Mouse (Mus musculus) heart, embryonic 15.5 days (tissue): ENCODE results near the gene 0610010K14Rik. TPM values are rescaled to one million over a fixed set of nuclear protein-coding genes. Genes with fewer than 3 reads are reported as not detected.

Experiments used
- ATAC-seq: fragments of 200-750 bp; cut with Nextera tagmentation; replicated peaks from 2 replicates; pipeline ENCODE4 v1.8.0; 2017; ENCODE audit warnings: low read depth, moderate TSS enrichment; ENCODE audit not compliant: insufficient number of reproducible peaks, insufficient read depth, low FRiP score
- H3K27ac ChIP-seq: fragments of 300-500 bp; sonication (generic); 2 replicates; pipeline ENCODE4 v1.5.1; 2015; ENCODE audit warnings: mild to moderate bottlenecking, inconsistent platforms
- H3K27me3 ChIP-seq: fragments of 300-500 bp; sonication (generic); 2 replicates; pipeline ENCODE4 v1.6.1; 2015; ENCODE audit warnings: inconsistent platforms
- H3K36me3 ChIP-seq: fragments of 300-500 bp; sonication (generic); 2 replicates; pipeline ENCODE4 v1.6.1; 2015; ENCODE audit warnings: mild to moderate bottlenecking, inconsistent platforms
- H3K4me1 ChIP-seq: fragments of 300-500 bp; sonication (generic); replicated peaks from 2 replicates; pipeline ENCODE4 v1.6.1; 2015; ENCODE audit warnings: inconsistent platforms
- H3K4me2 ChIP-seq: fragments of 300-500 bp; sonication (generic); 2 replicates; pipeline ENCODE4 v1.6.1; 2015; ENCODE audit warnings: inconsistent platforms, mild to moderate bottlenecking, moderate library complexity
- H3K4me3 ChIP-seq: fragments of 300-500 bp; sonication (generic); 2 replicates; pipeline ENCODE4 v1.5.1; 2015; ENCODE audit warnings: mild to moderate bottlenecking, inconsistent platforms
- H3K9ac ChIP-seq: fragments of 300-500 bp; sonication (generic); 2 replicates; pipeline ENCODE4 v1.6.1; 2015; ENCODE audit warnings: mild to moderate bottlenecking, inconsistent platforms
- H3K9me3 ChIP-seq: fragments of 300-500 bp; sonication (generic); replicated peaks from 2 replicates; pipeline ENCODE4 v1.6.1; 2016; ENCODE audit warnings: inconsistent platforms
- WGBS: fragments of 180-500 bp; shearing (Covaris S2); methylation state at CpG from one replicate; pipeline ENCODE4 v1.1.7; 2015; ENCODE audit warnings: mixed read lengths; 5-methylcytosine and 5-hydroxymethylcytosine counted together
- polyA plus RNA-seq: library from polyadenylated mRNA; unstranded; fragments of >200 nt; fragmentation: Nextera tagmentation; extraction: Ambion mirVana; gene quantifications from 2 replicates; pipeline ENCODE4 v1.2.1, GENCODE M21; 2015

0610010K14Rik gene
- polyA plus RNA-seq, 1 experiment from 2014 or later: 107 TPM

- peak overlapping the region; percentile 60 for H3K4me2 ChIP-seq
- WGBS: 21% methylated on average over 27 of the region's 27 CpGs
- H3K36me3 ChIP-seq: no peaks in the 10 kb centered on the region
- ATAC-seq: no peak
- peak overlapping the region; percentile 49 for H3K4me3 ChIP-seq
- no peaks in the 10 kb centered on the region for H3K9me3 ChIP-seq
- peak overlapping the region; percentile 20 for H3K9ac ChIP-seq
- H3K27ac ChIP-seq: peak overlapping the region; percentile 24
- H3K27me3 ChIP-seq: peaks cover 60% of the 10 kb centered on the region
- H3K4me1 ChIP-seq: peaks cover 56% of the 10 kb centered on the region
Measured at GRCm38 (mm10) chr11:70225798-70226601, 11.7 kb downstream of the 0610010K14Rik start.

- no peak for ATAC-seq
- Histone ChIP-seq H3K4me3 (no peak overlapping the region; the same call in 1 of the 2 replicates), H3K9ac (no peak overlapping the region), H3K27ac (peak overlapping the region; percentile 67), H3K9me3 (no peaks in the 10 kb centered on the region), H3K4me1 (peaks cover 47% of the 10 kb centered on the region), H3K4me2 (peak overlapping the region; percentile 42), H3K36me3 (no peaks in the 10 kb centered on the region), H3K27me3 (peaks cover 44% of the 10 kb centered on the region)
- 67% methylated on average over 9 of the region's 9 CpGs for WGBS
Measured at GRCm38 (mm10) chr11:70223724-70224123, 14.0 kb downstream of the 0610010K14Rik start.

- 13% methylated on average over 14 of the region's 14 CpGs for WGBS
- ATAC-seq: no peak
- H3K27ac ChIP-seq: peak overlapping the region; percentile 85
- H3K9ac ChIP-seq: peak overlapping the region; percentile 53
- peaks cover 32% of the 10 kb centered on the region for H3K4me1 ChIP-seq
- H3K36me3 ChIP-seq: no peaks in the 10 kb centered on the region
- H3K4me3 ChIP-seq: peak overlapping the region; percentile 63
- H3K4me2 ChIP-seq: peak overlapping the region; percentile 97
- H3K9me3 ChIP-seq: no peaks in the 10 kb centered on the region
- peaks cover 32% of the 10 kb centered on the region for H3K27me3 ChIP-seq
Measured at GRCm38 (mm10) chr11:70221603-70222500, 15.9 kb downstream of the 0610010K14Rik start.

DNA sequence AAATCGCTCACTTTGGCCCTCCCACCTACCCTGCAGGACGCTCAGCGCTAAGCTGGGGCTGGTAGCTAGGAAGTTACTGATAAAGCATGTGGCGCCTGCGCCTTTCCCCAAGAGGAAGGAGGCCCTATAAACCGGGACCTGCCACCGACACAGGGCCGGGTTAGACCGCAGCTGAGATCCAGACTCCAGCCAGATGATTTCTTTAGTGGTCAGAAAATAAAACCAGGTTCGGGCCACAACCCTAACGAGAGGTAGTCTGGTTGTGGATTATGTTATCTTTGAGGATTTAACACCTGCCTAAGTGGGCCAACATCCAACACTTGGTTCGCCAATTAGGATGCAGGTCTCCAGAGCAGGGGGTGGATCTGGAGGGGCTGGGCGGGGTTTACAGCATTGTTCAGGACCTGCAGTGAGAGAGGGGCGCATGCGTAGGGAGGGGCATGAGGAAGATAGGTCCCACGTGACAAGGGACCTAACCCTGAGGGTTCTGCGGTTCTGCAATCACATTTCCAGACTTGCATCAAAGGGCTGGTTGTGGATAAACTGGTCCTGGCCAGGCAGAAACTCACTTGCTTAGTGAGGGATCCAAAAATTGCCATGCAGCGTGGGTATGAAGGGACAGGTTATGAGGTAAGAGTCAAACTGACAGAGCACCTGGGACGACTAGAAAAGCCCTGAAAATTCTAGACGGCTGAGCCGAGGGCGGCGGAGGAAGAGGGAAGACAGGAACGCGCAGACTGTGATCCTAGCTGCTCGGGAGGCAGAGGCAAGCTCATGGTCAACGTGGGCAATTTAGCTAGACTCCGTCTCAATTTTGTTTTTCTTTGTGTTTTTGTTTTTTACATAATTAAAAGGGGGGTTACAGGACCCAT is 16.7 kb downstream of the 0610010K14Rik start, which contains the start of gene Slc16a13:
Gene Slc16a13 (minus strand): TSS at position 334 of the 872 bp plus-strand sequence.
- H3K4me1 ChIP-seq: peaks cover 24% of the 10 kb centered on the region
- under 1% methylated on average over 28 of the region's 28 CpGs for WGBS
- no peaks in the 10 kb centered on the region for H3K9me3 ChIP-seq
- peak; percentile 91 for ATAC-seq
- H3K27me3 ChIP-seq: peaks cover 32% of the 10 kb centered on the region
- peak within 1 kb of the TSS; percentile 85 for H3K27ac ChIP-seq
- H3K9ac ChIP-seq: peak within 1 kb of the TSS; percentile 69
- H3K4me2 ChIP-seq: peak within 1 kb of the TSS; percentile 97
- H3K4me3 ChIP-seq: peak within 1 kb of the TSS; percentile 63
- no peaks in the 10 kb centered on the region for H3K36me3 ChIP-seq

DNA sequence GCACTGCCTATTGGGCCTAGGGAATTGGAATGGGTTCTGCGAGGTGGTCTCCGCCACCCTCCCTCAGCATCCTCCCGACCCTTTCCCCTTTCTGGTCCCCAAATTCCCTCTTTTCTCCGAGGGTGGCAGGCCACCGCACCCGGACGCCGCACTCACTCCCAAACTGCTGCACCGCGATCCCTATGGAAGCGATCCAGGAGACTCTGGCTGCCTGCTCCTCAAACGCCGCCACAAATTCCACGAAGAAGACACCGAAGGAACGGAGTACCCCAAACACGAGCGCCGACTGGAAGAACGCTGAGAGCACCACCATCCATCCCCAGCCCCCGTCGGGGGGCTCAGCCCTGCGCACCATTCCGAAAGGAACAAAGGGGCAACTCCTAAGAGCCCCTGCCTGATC is 17.4 kb downstream of the 0610010K14Rik start:
- Histone ChIP-seq H3K4me3 (peak overlapping the region; percentile 63), H3K9me3 (no peaks in the 10 kb centered on the region), H3K36me3 (no peaks in the 10 kb centered on the region), H3K27ac (peak overlapping the region; percentile 85), H3K9ac (peak overlapping the region; percentile 69), H3K27me3 (peaks cover 33% of the 10 kb centered on the region), H3K4me1 (peaks cover 26% of the 10 kb centered on the region), H3K4me2 (peak overlapping the region; percentile 97)
- no peak for ATAC-seq
- WGBS: under 1% methylated on average over 24 of the region's 24 CpGs

- H3K9me3 ChIP-seq: no peaks in the 10 kb centered on the region
- H3K27me3 ChIP-seq: peaks cover 35% of the 10 kb centered on the region
- peak overlapping the region; percentile 69 for H3K9ac ChIP-seq
- peaks cover 29% of the 10 kb centered on the region for H3K4me1 ChIP-seq
- no peaks in the 10 kb centered on the region for H3K36me3 ChIP-seq
- 68% methylated on average over 7 of the region's 7 CpGs for WGBS
- peak overlapping the region; percentile 63 for H3K4me3 ChIP-seq
- no peak for ATAC-seq
- no peak overlapping the region for H3K27ac ChIP-seq
- H3K4me2 ChIP-seq: peak overlapping the region; percentile 97
Measured at GRCm38 (mm10) chr11:70219873-70220272, 17.8 kb downstream of the 0610010K14Rik start.

- no peak overlapping the region for H3K27ac ChIP-seq
- no peaks in the 10 kb centered on the region for H3K9me3 ChIP-seq
- H3K9ac ChIP-seq: no peak overlapping the region
- H3K4me2 ChIP-seq: no peak overlapping the region
- H3K27me3 ChIP-seq: peaks cover 40% of the 10 kb centered on the region
- H3K4me1 ChIP-seq: peaks cover 39% of the 10 kb centered on the region
- no peaks in the 10 kb centered on the region for H3K36me3 ChIP-seq
- H3K4me3 ChIP-seq: no peak overlapping the region
- WGBS: 88% methylated on average over 15 of the region's 15 CpGs
- ATAC-seq: no peak
Measured at GRCm38 (mm10) chr11:70218741-70219470, 18.8 kb downstream of the 0610010K14Rik start.

GRCm38 (mm10) chr11:70218039-70218438 is 19.7 kb downstream of the 0610010K14Rik start:
- H3K27me3 ChIP-seq: peaks cover 44% of the 10 kb centered on the region
- no peak overlapping the region for H3K27ac ChIP-seq
- no peak overlapping the region for H3K9ac ChIP-seq
- no peak for ATAC-seq
- H3K4me1 ChIP-seq: peaks cover 42% of the 10 kb centered on the region
- no peaks in the 10 kb centered on the region for H3K9me3 ChIP-seq
- no peak overlapping the region for H3K4me2 ChIP-seq
- H3K36me3 ChIP-seq: no peaks in the 10 kb centered on the region
- 74% methylated on average over 4 of the region's 4 CpGs for WGBS
- no peak overlapping the region for H3K4me3 ChIP-seq

GRCm38 (mm10) chr11:70216103-70216502 is 21.6 kb downstream of the 0610010K14Rik start:
- Histone ChIP-seq H3K4me1 (peaks cover 28% of the 10 kb centered on the region), H3K9ac (no peak overlapping the region), H3K27me3 (peaks cover 58% of the 10 kb centered on the region), H3K4me2 (no peak overlapping the region), H3K36me3 (no peaks in the 10 kb centered on the region), H3K27ac (no peak overlapping the region), H3K9me3 (no peaks in the 10 kb centered on the region), H3K4me3 (no peak overlapping the region)
- ATAC-seq: no peak
- 60% methylated on average over 3 of the region's 3 CpGs for WGBS

DNA sequence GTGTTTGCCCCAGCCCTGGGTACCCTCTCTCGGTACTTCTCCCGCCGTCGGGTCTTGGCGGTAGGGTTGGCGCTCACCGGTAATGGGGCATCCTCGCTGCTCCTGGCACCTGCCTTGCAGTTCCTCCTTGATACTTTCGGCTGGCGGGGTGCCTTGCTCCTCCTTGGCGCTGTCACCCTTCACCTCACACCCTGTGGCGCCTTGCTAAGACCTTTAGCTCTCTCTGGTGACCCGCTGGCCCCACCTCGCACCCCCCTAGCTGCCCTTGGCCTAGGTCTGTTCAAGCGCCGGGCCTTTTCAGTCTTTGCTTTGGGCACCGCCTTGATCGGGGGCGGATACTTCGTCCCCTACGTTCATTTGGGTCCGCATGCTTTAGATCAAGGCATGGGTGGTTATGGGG is 22.4 kb downstream of the 0610010K14Rik start:
- Histone ChIP-seq H3K9ac (no peak overlapping the region; the same call in 1 of the 2 replicates), H3K4me3 (no peak overlapping the region; the same call in 1 of the 2 replicates), H3K27me3 (peaks cover 62% of the 10 kb centered on the region), H3K27ac (no peak overlapping the region), H3K4me2 (peak overlapping the region; percentile 71; the same call in 1 of the 2 replicates), H3K36me3 (no peaks in the 10 kb centered on the region), H3K4me1 (peaks cover 25% of the 10 kb centered on the region), H3K9me3 (no peaks in the 10 kb centered on the region)
- WGBS: 14% methylated on average over 22 of the region's 22 CpGs
- no peak for ATAC-seq
